Mouse (Mus musculus): ENCODE measurements around the gene Gja8.

The Gja8 gene

DNA sequence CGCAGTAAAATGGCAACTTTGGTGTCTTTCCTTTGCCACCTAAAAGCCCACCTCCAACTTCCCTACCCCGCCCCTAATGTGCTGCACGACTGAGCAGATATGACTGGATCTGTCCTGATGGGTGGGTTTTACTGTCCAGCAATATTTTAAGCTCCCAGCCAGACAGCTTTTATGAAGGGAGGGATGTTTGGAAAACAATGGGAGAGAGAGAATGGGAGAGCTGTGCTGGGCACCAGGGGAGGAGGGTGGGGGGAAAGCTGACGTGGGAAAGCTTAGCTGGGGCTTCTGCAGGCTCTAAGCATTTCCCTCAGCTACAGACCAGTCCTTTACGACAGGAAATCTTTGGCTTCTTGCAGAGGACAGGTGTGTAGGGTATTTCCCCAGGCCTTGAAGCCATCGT lies at the start of gene Gja8:
Gja8 (minus strand) TSS at position 101 of the 400 bp plus-strand sequence.
- DNase-seq (ENCODE audit: low read depth): no peak

DNA sequence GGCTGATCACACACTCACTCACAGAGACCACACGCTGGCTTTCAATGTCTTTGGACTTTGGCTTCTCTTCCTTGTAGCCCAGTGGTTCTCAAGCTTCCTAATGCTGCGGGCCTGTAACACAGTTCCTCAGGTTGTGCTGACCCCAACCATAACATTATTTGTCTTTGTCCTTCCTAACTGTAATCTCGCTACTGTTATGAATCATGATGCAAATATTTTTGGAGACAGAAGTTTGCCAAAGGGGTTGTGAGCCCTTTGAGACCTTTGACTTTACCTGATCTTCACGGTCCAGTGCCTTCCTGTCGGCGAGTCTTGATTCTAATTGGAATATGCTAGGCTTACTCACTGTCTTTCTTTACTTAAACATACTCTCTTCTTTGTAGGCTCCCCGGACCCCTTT lies 48.6 kb upstream of the Gja8 start:
- no peak for DNase-seq (ENCODE audit: low read depth)

DNA sequence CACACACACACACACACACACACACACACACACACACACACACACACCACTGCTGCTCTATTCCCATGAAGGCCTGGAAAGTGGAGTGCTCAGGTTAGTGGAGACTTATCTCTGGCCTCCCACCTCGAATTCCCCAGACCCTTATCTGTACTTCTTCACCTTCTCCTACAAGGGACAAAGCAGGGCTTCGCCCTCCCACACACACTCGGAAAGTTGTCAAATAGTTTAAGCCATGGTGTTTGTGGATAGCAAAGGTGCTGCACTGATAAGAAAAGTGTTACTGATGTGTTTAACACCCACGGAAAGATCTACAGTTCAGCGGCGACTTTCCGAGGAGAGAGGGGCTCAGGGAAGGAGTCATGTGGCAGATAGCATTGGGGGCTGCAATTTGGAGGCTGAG lies 45.2 kb upstream of the Gja8 start:
- no peak for DNase-seq (ENCODE audit: low read depth)

DNA sequence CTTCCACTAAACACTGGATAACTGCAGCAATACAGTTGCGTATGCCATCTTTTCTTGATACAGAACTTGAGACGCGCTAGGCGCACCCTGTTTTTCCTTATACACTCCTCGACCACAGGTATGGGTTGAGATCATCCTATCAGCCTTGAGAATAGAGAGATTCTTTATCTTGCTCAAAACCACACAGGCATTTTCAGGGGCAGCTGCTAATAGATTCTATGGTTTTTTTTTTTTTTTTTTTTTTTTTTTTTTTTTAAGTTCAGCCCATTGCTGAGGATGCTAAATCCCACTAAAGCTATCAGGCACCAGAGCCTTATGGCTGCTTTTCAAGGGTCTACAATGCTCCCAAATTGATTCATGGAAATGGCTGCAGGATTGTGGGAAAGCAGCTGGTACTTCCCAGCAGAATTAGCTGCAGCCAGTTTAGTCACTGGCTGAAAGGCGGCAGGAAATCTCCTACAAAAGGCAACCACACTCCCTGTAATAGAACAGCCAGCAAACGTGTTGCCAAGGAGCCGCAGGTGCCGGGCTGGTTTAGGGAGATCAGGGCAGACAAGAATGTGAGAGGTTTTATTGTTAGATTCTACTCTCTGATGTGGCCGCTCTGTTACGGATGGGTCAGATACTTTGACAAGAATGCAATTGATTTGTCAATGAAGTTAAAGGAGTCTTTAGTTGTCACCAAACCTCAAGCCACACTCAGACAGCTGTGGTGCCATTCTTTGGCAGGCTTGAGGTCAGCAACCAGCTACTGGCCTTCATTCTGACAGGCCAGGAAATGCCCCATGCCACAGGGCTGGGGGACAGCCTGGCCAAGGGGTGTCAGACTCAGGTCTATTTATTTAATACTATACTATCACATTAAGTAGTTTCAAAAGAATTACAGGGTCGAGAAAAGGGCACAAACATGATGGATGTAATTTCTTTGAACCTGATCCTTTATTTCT lies 37.5 kb upstream of the Gja8 start:
- DNase-seq (ENCODE audit: low read depth): no peak

DNA sequence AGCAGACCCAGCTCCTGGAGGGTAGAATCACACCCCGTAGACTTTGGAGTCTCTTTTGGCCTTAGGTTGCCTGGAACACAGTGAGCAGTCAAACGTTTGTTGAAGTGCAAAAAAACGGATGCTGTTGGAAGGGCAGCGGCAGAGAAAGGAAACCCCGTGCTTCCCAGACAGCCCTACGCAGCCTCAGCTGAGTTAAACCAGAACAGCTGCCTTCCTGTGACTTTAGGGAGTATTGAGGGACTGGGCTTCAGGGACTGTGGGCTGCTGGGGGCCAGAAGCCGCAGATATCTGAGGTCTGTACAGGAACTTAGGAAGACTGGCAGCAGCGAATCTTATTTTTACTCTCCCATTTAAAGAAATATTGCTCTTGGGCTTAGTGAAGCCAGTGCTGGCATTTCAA lies 34.8 kb upstream of the Gja8 start:
- no peak for DNase-seq (ENCODE audit: low read depth)

DNA sequence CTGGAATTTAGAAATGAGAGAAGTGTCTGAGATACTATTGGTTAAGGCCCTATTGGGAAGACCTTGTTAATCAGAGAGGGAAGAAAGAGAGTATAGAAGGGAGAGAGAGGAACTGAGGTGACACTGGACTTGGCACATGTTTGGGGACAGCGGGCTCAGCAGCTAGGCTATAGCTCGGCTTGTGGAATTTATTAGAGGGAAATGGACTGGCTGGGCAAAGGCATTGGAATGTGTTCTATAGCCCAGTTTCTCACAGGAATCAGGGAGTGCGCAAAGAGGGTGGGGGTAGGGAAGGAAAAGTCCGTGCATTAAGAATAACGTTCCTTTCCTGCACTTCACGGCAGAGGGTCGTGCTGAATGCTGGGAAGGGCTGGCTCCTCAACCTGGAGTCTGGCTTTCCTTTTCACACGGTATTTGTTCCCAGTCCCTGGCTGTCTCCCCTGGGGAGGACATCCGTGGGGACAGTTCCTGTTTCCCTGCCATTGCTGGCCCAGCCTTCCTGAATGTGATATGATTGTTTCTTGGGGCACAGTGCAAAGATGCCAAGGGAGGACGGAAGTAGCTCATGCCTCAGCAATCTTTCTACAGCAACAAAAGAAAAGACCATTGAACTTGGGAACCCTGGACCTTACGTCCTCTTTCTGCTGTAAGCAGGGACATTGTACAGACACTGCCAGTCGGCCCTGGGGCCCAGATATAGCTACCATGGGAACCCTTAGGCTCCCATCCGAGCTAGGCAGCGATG lies 27.8 kb upstream of the Gja8 start:
- DNase-seq (ENCODE audit: low read depth): no peak

DNA sequence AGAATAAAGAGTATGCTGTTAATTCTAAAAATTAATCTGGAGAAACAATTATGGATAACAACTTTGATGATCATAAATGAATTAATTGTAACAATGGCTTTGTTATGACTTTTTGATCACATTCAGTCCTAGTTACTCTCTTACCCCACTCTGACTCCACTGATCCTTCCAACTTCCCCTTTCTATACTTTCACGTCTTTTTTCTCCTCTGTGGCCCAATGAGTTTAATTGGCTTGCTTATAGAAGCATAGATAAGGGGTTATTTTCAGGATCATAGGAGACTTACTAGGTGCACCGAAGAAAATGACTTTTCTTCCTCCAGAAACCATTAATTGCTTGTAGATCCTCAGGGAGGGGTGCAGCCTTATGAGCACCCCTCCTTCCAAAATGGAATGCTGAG lies 16.9 kb upstream of the Gja8 start:
- DNase-seq (ENCODE audit: low read depth): no peak

DNA sequence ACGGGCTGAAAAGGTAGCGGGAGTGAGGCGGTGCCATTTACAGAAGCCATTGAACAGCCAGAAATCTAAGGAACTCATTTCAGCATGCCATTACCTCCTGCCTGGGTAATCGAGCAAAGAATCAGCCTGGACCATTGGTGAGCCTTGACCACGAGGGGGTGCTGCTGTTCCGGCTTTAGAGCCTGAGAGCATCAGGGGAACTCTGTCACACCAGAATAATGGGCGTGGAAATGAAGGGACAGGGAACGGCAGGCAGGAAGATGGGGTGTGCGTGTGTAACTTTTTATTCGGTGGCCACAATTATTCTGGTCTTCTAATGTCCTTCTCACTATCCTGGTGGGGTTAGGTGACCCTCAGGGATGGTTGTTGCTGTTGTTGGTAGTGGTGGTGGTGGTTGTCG lies 12.9 kb upstream of the Gja8 start:
- peak; percentile 41 for DNase-seq (ENCODE audit: low read depth)

DNA sequence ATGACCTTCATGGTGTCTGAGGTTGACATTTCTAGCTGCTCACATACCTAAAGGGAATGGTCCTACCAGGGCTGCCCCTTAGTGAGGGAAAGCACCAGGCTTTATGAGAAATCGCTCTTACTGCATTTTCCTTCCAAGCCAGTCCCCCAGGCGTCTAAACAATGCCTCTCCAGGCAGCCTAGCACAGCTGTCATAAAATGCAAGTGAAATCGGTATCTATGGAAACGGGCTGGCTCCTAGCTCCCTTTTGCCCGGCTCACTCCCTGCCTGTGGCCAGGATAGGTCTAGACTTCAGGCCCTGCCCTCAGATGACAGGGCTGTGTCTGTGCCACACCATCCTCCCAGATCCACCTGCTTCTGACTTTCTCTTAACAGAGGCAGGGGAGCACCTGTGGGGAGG lies 11.8 kb upstream of the Gja8 start:
- no peak for DNase-seq (ENCODE audit: low read depth)

DNA sequence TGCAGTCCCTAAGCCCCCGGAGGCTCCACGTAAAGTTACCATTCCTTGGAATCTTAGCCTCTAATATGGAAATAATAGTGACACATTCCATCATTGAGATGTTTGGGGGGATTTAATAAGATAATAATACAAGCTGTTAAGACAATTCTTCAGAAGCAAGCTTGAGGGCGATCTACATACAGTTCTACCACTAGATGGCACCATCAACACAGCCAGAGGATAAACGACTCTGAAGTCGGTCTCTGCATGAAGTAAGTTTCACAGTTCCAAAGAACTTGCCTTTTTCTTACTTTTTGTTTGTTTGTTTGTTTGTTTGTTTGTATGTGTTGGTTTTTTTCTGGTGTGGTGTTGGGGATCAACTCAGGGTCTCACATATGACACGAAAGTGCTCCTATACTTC lies 10.4 kb upstream of the Gja8 start:
- DNase-seq (ENCODE audit: low read depth): peak; percentile 51

DNA sequence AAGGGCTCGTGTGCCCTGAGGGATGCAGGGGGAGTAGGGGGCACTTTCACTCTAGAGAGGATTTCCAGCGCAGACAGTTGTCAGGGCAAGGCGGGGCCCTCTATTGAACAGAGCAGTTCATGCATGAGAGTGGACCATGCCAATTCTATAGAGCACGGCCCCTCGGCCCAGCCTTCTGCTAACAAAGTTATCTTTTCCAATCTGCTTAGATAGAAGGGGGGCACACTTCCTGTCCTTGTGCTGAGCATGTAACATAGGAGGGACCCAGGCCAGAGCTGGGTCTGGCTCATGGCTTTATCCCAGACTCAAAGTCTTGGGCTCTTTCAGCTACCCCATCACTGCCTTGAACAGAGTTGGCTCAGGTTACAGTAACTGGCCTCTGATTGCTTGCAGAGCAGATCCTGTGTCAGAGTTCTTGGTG lies 5.5 kb upstream of the Gja8 start:
- DNase-seq (ENCODE audit: low read depth): no peak

DNA sequence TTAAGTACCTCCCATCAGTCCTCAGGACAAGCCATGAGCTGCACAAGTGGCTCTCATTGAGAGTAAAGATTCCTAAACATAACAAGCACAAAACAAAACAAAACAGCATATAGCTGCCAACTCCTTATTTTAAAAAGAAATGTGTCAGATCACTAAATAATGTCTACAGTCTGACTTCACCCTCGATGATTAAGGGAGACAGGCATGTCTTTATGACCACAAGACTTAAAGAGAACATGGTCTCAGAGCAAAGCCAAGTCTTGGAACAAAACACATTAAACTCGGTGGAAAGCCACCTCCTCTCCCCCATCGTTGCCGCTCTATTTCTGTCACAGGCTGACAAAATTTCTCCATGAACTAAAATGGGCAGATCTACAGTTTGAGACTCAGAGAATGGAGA lies 1.2 kb downstream of the Gja8 start:
- DNase-seq (ENCODE audit: low read depth): no peak

DNA sequence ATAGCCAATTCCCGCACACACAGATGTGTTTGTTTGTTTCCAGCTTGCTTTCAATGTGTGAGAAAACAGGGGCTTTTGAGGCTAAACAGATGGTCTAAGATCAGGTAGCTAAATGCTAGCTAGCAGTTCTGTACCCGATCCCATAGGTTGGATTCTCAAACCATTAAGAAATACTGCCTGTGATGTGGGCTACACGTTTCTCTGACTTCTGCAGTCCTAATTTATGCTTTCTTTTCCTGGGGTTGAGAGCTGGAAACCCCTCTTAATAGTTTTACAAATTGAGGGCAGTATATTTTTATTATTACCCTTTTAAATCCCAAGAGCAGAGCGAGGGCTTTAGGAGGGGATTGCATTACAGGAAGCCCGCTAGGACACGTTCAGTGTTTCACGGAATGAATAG lies 4.8 kb downstream of the Gja8 start:
- DNase-seq (ENCODE audit: low read depth): no peak

DNA sequence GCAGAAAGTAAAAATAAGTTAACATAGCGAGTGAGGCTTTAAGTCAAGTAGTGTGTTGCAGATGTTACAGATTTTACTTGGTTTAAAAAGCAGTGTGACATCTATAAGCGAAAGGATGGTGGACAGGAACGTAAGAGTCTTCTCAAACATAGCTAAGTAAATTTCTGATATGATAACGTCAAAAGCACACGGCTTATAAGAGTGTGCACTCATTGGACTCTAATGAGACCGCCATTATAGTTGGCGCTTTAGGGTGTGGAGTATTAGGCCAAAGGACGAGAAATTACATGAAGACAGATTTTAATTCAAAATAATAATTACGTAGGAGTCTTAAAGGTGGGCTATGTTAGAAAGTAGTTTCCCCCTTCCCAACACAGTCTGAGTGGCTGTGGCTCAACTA lies 20.2 kb downstream of the Gja8 start:
- no peak for DNase-seq (ENCODE audit: low read depth)

DNA sequence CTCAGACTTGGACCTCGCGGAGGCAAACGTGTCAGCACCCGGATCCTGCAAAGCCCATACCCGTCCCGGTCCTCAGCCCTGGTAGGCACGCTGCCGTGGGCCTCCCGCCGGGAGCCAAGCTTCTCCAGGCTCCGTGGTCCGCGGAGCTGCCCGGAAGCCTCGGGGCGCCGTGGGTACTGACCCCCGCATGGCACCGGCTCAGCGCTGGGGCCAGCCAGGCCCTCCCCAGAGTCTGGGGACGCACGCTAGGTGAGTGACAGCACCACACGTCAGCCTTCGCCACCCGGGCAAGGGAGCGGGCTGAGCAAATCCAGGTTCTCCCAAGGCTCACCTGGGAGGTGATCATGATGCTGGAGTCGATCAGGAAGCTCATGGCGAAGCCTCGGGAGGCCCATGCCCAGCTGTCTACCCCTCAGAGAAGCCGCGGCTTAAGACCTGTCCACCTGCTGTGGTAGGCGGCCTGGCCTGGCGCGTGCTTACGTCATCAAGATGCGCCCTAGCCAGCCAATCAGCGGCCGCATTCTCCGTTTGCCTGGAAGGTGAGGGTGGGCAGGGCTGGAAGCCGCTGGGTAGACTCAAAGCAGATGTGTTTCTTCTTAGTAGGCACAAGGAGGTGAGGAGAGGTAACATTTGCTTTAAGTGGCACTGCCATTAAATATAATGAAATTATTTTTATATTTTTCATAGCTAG lies 20.8 kb downstream of the Gja8 start, which contains the start of gene Gpr89:
Gpr89 (minus strand) TSS at position 496 of the 691 bp plus-strand sequence.
- DNase-seq (ENCODE audit: low read depth): peak; percentile 67

DNA sequence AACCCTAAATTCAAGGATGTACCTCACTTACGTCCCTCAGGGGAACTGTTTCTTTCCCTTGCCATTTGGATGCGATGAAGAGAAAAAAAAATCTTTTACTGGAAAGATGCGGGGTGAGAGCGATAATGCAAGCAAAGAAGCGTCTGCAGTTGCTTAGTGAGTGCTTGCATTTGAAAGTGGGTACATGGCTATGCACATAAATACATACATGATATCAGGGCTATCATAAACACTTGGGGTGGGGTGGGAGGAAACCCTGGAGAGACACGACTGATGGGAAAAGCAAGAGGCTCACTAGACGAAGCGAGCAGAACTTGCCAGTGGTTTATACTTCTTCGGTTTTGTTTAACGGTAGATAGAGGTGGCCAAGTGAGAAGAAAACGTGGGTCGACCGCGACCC lies 21.4 kb downstream of the Gja8 start, which contains the start of gene Gja5:
Gja5 (plus strand) TSS at position 301 of the 400 bp plus-strand sequence.
- DNase-seq (ENCODE audit: low read depth): no peak

DNA sequence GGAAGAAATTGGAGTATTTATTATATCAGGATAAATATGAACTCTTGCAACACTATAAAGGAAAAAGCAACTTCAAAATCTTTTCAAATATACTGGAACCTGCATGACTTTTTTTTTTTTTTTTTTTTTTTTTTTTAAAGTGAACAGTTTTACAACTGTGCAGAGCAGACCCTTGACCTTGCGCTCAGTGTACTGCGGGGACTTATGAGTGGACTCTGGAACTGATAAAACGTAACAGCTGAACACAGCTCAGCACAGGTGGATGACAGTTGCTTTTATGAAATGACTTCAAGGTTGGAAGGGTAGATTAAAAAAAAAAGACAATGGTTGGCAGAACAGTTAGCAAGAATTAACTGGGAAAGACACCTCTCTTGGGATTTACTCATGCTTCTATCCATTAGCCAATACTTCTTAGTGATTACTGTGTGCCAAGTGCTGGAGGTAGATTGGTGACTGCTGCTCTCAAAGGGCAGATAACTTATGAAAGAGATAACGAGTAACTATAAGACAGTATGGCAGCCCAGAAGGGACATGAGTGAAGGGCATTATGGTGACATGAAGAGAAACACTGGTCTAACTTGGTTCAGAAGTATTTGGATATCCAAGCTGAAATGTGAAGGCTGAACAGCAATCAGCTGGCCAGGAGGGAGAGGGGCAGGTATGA lies 23.4 kb downstream of the Gja8 start:
- DNase-seq (ENCODE audit: low read depth): no peak

DNA sequence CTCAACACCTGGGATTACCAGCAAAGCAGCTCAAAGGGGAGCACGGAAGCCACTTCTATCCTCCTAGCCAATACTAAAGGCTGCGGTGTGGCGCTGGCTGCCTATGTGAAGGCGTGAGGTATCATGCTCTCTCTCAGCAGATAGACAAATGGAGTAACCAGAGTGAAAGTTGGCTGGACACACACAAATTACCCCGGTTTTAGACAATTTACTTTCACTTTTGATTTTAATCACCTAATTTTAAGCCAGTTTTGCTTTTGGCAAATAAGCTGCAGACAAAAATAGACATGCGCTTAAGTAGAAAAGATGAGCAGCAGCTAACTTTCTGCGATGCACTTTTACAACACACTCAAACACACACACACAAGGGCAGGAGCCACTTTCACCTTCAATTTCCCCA lies 42.1 kb downstream of the Gja8 start:
- no peak for DNase-seq (ENCODE audit: low read depth)

DNA sequence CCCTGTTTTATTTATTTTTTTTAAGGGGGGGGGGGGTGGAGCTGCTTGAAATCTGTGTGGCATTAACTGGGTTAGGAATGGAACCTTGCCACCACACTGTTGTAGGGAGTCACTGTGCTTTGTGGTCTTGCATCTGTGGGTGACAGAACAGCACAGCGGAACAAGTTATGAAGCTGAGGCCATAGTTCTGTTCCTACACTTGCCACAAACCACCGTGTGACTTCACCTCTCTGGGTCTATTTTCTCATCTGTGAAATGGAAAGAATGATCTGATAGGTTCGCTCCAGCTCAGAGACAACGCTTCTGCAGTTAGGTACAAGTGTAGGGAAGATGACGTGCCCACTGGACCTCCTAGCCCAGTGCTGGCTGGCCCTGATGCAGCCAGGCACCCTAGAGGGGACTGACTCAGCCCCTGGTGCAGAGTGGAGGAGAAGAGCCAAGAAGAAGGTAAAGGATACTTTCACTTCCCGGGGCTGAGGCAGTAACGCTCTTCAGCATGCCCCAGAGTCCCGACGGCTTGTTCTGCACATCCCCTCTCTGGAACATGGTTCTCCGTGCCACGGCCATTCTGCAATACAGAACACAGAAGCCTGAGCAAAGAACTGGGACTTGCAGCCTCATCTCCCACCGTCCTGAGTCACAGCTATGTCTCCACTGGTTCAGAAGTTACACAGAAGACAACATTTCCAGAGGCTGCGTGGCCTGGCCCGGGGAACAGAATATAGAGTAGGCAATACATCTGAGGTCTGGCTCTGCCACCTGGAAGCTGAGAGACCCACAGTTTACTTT lies 43.6 kb downstream of the Gja8 start:
- DNase-seq (ENCODE audit: low read depth): no peak

DNA sequence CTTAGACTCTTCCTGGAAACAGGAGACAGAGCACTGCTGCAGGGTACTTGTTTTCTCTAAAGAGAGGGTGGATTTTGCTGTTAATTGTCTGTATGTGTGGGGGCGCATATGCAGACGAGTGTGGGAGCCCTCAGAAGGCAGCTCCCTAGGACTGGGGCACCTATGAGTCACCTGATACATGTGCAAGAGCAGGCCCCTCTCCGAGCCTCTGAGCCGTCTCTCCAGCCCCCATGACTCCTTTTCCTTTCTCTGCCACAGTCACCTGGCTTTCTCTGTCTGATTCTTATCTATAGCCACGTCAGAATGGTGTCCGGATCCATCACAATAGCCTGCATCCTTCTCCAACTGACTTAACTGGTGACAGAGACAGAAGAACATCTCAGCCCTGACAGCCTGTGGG lies 44.3 kb downstream of the Gja8 start:
- no peak for DNase-seq (ENCODE audit: low read depth)

DNA sequence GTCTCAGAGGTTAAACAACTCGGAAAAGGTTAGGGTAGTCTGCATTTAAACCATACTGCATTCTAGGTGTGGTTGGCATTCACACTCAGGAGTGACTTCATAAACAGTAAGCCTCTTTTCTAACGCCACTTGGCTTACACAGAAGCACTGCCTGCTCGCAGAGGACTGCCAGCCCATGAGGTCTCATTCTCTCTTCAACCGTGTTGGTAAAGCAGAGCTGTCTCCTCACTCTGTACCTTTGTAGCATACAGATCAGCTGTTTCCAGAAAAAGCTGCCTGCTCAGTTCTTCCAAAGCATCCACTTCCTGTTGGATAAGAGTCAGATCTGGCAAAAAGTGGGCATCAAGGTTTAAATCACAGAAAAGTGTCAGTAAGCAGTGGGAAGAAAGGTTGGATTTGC lies 45.4 kb downstream of the Gja8 start:
- DNase-seq (ENCODE audit: low read depth): no peak

Measured in fibroblast of lung, adult 2 months (primary cell).